Mouse (Mus musculus) brain, embryonic 14.5 days (tissue): ENCODE data around the gene Foxc2.

ENCODE experiments used
- CTCF ChIP-seq: fragments of 200-500 bp; IDR thresholded peaks from 2 replicates; pipeline ENCODE4 v1.5.1; 2012; ENCODE audit warnings: inconsistent platforms, mild to moderate bottlenecking, moderate library complexity, borderline replicate concordance; ENCODE audit not compliant: insufficient read depth, insufficient read length; ENCODE audit errors: extremely low read depth
- POLR2A ChIP-seq: fragments of 200-500 bp; IDR thresholded peaks from 2 replicates; pipeline ENCODE4 v1.6.1; 2012; ENCODE audit warnings: mild to moderate bottlenecking, inconsistent platforms, borderline replicate concordance; ENCODE audit not compliant: poor library complexity, insufficient read depth, insufficient read length, severe bottlenecking; ENCODE audit errors: extremely low read depth

GRCm38 (mm10) chr8:121152394-121152793, 36.4 kb downstream of the Foxc2 start:
- TF ChIP-seq CTCF (no peak), POLR2A (no peak)
